Mouse (Mus musculus): ENCODE results near the gene Ints3. TPM values are rescaled to one million over a fixed set of nuclear protein-coding genes. Genes with fewer than 3 reads are reported as not detected.

Ints3 gene
- 40.9 and 41.9 TPM in 2 replicates for polyA plus RNA-seq (2016; fragmentation: Nextera tagmentation; extraction: Ambion mirVana)

GRCm38 (mm10) chr3:90433381-90434020 is at the start of gene Ints3:
Gene Ints3, minus strand, starts transcription at chr3:90433622.
- Histone ChIP-seq H3K36me3 (replicated peaks) (peaks cover 32% of the 10 kb centered on the region), H3K27me3 (ENCODE audit: poor library complexity, severe bottlenecking) (no peaks in the 10 kb centered on the region), H3K9me3 (no peaks in the 10 kb centered on the region), H3K4me3 (peak within 1 kb of the TSS; percentile 90), H3K4me1 (peaks cover 36% of the 10 kb centered on the region), H3K27ac (peak within 1 kb of the TSS; percentile 98)
- peak; percentile 98 for DNase-seq (ENCODE audit: extremely low spot score, low spot score)
- under 1% methylated on average over 52 of the region's 52 CpGs for WGBS

DNA sequence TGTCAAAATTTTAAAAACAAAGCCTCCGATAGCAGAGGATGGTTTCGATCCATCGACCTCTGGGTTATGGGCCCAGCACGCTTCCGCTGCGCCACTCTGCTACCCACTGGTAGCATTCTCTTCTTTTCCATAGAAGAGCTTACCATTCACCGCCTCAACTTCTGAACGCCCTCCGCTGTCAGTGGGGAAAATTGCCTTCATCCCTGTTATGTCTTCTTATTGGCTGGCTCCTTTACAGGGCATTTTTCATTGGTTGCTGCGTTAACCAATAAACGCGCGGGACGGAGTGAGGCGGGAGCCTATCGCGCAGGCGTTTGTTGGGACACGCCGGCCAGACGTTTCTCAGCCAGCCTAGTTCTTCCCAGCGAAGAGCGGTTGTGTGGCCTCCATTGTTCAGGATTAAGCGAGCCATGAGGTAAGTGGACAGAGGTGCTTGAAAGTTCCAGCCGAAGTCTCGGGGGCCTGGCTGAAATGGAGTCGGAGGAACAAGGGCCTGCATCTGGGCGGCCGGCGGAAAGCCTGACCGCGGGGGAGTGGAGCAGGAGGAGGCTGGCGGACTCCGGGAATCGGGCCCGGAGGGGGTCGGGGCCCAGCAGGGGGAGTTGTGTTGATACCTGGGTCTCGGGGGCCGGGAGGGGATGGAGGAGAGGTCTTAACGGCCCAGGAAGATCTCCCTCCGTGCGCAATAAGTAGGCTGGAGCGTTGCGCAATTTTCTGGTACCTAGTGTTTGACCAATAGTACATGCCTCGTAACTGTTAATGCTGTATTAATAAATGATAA is 42.6 kb upstream of the Ints3 start, which contains the start of gene Ilf2:
Gene Ilf2, plus strand, starts transcription at position 296 of the 781 bp plus-strand sequence.
- H3K4me3 ChIP-seq: peak within 1 kb of the TSS; percentile 91
- no peaks in the 10 kb centered on the region; the same call in 1 of the 2 replicates for H3K9me3 ChIP-seq
- DNase-seq (ENCODE audit: extremely low spot score, low spot score): peak; percentile 97
- H3K36me3 ChIP-seq (replicated peaks): peaks cover 40% of the 10 kb centered on the region
- no peaks in the 10 kb centered on the region for H3K27me3 ChIP-seq (ENCODE audit: poor library complexity, severe bottlenecking)
- peak within 1 kb of the TSS; percentile 99 for H3K27ac ChIP-seq
- H3K4me1 ChIP-seq: peaks cover 10% of the 10 kb centered on the region
- WGBS: under 1% methylated on average over 45 of the region's 45 CpGs

DNA sequence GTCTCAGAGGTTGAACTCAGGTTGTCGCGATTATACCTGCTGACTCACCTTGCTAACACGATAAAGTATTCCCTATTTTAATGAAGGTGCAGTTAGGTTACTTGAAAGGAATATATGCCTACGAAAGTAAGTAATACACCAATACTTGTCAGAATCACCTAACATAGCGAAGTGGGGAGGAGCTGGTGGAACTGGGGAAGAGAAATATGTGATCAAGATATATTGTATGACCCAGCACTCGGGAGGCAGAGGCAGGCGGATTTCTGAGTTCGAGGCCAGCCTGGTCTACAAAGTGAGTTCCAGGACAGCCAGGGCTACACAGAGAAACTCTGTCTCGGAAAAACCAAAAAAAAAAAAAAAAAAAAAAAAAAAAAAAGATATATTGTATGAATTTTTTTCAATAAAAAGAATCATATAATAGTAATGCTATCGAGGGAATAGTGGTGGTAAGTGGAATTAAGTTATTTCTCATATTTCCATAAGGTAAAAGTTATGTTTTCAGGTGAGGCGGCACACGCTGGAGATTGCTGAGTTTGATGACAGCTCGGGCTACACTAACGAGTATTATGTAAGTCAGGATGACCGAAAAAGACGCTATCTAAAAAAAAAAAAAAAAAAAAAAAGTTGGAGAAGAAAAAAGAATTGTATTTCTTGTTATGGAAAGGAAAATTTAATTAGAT is 41.9 kb upstream of the Ints3 start:
- WGBS: 42% methylated on average over 16 of the region's 16 CpGs
- no peaks in the 10 kb centered on the region; the same call in 1 of the 2 replicates for H3K9me3 ChIP-seq
- peaks cover 33% of the 10 kb centered on the region for H3K36me3 ChIP-seq (replicated peaks)
- H3K4me1 ChIP-seq: peaks cover 10% of the 10 kb centered on the region
- no peaks in the 10 kb centered on the region for H3K27me3 ChIP-seq (ENCODE audit: poor library complexity, severe bottlenecking)
- DNase-seq (ENCODE audit: extremely low spot score, low spot score): no peak
- peak overlapping the region; percentile 91 for H3K4me3 ChIP-seq
- H3K27ac ChIP-seq: no peak overlapping the region

DNA sequence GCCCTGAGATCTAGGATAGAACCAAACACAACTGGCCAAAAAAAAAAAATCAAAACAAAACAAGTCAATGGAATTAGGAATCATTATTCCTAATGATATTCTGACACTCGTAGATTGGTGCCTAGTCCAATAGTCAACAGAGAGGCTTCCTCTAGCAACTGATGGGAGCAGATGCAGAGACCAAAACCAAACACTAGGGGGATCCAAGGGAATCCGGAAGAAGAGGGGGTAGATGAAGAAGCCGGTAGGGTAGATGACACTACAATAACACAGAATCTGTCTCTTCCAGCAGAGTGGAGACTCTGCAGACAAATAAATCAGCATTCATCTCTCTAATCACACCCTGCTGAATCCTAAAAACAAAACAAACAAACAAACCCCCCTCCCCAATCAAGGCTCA is 38.8 kb upstream of the Ints3 start:
- DNase-seq (ENCODE audit: extremely low spot score, low spot score): no peak
- Histone ChIP-seq H3K4me1 (peaks cover 5% of the 10 kb centered on the region), H3K36me3 (replicated peaks) (peaks cover 2% of the 10 kb centered on the region), H3K4me3 (no peak overlapping the region), H3K27ac (no peak overlapping the region), H3K27me3 (ENCODE audit: poor library complexity, severe bottlenecking) (peaks cover 14% of the 10 kb centered on the region), H3K9me3 (no peaks in the 10 kb centered on the region)
- WGBS: 30% methylated on average over 3 of the region's 3 CpGs

DNA sequence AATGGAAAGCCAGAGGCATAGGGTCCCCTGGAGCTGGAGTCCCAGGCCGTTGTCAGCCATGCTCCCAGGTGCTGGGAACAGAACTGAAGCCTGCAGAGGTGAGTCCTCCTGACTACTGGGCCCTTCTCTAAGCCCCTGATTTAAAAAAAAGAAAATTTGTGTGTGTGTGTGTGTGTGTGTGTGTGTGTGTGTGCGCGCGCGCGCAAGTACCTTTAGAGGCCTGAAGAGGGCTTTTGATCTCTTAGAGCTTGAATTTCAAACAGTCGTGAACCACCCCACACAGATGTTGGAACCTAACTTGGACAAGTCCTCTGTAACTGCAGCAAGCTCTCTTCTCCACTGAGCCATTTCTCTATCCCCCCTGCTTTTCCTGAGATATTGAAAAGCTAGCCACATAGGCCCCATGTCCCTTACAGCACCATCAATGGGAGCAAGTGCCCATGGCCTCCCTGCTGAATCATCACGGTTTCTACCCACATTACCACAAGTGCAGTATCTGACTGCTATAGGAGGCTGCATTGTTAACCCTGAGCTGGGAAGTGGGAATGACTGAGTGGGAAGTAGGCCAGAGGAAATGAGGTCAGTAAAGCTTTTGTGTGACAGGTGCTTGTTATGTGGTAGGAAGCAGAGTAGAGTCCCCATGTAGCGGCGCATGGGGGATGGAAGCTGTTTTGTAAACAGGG is 34.3 kb upstream of the Ints3 start:
- no peak overlapping the region for H3K27ac ChIP-seq
- no peaks in the 10 kb centered on the region for H3K9me3 ChIP-seq
- DNase-seq (ENCODE audit: extremely low spot score, low spot score): no peak
- H3K4me1 ChIP-seq: peaks cover 20% of the 10 kb centered on the region
- WGBS: 94% methylated on average over 10 of the region's 10 CpGs
- H3K36me3 ChIP-seq (replicated peaks): no peaks in the 10 kb centered on the region
- H3K27me3 ChIP-seq (ENCODE audit: poor library complexity, severe bottlenecking): peaks cover 57% of the 10 kb centered on the region
- no peak overlapping the region for H3K4me3 ChIP-seq

DNA sequence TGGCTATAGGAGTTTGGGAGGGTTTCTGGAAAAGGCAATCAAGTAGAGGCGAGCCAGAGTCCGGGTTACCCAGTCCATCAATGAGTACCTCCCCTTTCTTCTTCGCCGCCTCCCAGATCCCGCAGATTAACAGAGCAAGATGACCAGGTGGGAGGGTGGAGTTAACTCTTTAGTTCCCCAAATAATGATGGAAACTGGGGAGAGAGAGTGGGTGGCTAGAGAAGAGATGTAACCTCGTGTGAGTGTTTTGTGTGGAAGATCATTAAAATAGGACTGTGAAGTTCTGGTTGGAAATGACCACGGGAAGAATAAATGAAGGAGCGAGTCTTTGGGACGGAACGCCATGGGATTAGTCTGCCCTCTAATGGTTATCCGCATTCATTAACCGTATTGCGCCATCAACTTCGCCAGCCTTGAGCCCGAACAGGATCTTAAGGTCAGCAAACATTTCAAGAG is 32.9 kb upstream of the Ints3 start:
- DNase-seq (ENCODE audit: extremely low spot score, low spot score): peak; percentile 70
- no peaks in the 10 kb centered on the region for H3K36me3 ChIP-seq (replicated peaks)
- WGBS: 0% methylated on average over 15 of the region's 15 CpGs
- H3K4me1 ChIP-seq: peaks cover 20% of the 10 kb centered on the region
- H3K27me3 ChIP-seq (ENCODE audit: poor library complexity, severe bottlenecking): peaks cover 71% of the 10 kb centered on the region
- no peak overlapping the region for H3K27ac ChIP-seq
- peak overlapping the region; percentile 51 for H3K4me3 ChIP-seq
- H3K9me3 ChIP-seq: no peaks in the 10 kb centered on the region

DNA sequence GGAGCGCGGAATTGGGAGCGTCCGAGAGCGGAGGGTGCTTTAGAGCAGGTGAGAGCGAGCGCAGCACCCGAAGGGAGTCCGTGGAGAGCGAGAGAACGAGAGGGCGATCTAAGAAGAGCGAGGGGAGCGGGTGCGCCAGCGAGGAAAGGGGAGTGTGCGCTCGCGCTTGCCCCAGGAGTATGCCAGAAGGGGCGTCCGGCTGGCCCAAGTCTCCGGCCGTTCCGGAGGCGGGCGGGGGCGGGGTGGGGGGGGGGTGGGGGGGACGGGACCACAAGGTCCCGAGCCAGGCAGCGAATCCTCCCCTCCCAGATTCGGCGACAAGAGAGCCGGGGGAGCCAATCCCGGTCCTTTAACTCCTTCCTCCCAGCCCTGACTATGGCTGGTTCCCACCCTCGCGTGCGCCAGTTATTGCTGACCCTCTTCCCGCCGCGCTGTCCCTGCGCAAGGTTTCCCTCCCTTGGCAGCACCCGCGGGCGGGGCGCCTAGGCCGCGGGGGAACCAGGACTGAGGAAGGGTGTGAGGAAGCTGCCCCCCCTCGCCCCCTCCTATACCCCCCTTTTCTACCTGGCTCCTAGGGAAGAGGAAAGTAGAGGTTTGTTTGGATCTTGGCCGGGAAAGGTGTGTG is 32.4 kb upstream of the Ints3 start, which contains the start of gene Npr1:
Gene Npr1, minus strand, starts transcription at position 181 of the 625 bp plus-strand sequence.
- Histone ChIP-seq H3K36me3 (replicated peaks) (no peaks in the 10 kb centered on the region), H3K27ac (peak within 1 kb of the TSS; percentile 51; the same call in 1 of the 2 replicates), H3K4me3 (peak within 1 kb of the TSS; percentile 51), H3K9me3 (no peaks in the 10 kb centered on the region), H3K27me3 (ENCODE audit: poor library complexity, severe bottlenecking) (peaks cover 76% of the 10 kb centered on the region), H3K4me1 (peaks cover 20% of the 10 kb centered on the region)
- under 1% methylated on average over 40 of the region's 49 CpGs for WGBS
- DNase-seq (ENCODE audit: extremely low spot score, low spot score): peak; percentile 51

DNA sequence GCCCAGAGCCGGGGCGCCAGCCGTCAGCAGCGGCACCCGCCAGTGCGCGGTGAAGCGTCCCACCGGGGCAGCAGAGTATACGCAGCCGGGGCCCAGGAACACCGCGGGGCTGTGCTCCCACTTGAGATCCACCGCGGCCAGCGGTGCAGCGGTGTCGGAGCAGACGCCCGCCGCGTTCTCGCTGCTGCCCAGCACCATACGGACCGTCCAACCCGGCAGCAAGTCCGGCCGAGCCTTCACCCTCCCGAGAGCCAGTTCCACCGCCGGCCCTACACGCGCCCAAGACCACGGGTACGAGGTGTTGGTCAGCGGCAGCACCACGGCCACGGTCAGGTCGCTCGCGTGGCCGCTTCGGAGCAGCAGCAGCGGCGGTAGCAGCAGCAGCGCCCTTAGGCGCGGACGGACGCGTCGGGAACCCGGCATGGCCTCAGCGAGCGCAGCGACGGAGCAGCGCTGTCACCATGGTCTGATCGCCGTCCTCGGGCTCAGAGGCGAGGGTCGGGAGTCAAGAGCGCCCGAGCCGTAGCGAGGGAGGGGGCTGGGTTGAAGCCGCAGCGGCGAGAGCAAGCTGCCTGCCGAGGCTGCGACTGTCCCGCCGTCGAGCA is 31.8 kb upstream of the Ints3 start:
- 2% methylated on average over 75 of the region's 75 CpGs for WGBS
- Histone ChIP-seq H3K4me1 (peaks cover 20% of the 10 kb centered on the region), H3K9me3 (no peaks in the 10 kb centered on the region), H3K27me3 (ENCODE audit: poor library complexity, severe bottlenecking) (peaks cover 82% of the 10 kb centered on the region), H3K4me3 (peak overlapping the region; percentile 51), H3K27ac (peak overlapping the region; percentile 51; the same call in 1 of the 2 replicates), H3K36me3 (replicated peaks) (no peaks in the 10 kb centered on the region)
- peak; percentile 45 for DNase-seq (ENCODE audit: extremely low spot score, low spot score)

- Histone ChIP-seq H3K36me3 (replicated peaks) (no peaks in the 10 kb centered on the region), H3K27me3 (ENCODE audit: poor library complexity, severe bottlenecking) (peaks cover 86% of the 10 kb centered on the region), H3K4me1 (peaks cover 20% of the 10 kb centered on the region), H3K27ac (0 out of 2 replicates have a peak overlapping the region, but pooled peaks have one; percentile 51), H3K4me3 (peak overlapping the region; percentile 51), H3K9me3 (no peaks in the 10 kb centered on the region)
- 11% methylated on average over 37 of the region's 37 CpGs for whole genome bisulfite sequencing
- DNase-seq (ENCODE audit: extremely low spot score, low spot score): peak; percentile 36
Observed at GRCm38 (mm10) chr3:90464552-90465080, 31.2 kb upstream of the Ints3 start.

GRCm38 (mm10) chr3:90462579-90462978 is 29.2 kb upstream of the Ints3 start:
- DNase-seq (ENCODE audit: extremely low spot score, low spot score): no peak
- 27% methylated on average over 7 of the region's 7 CpGs for WGBS
- H3K27me3 ChIP-seq (ENCODE audit: poor library complexity, severe bottlenecking): peaks cover 75% of the 10 kb centered on the region
- no peaks in the 10 kb centered on the region for H3K36me3 ChIP-seq (replicated peaks)
- peaks cover 20% of the 10 kb centered on the region for H3K4me1 ChIP-seq
- no peaks in the 10 kb centered on the region for H3K9me3 ChIP-seq
- H3K4me3 ChIP-seq: no peak overlapping the region
- no peak overlapping the region for H3K27ac ChIP-seq

DNA sequence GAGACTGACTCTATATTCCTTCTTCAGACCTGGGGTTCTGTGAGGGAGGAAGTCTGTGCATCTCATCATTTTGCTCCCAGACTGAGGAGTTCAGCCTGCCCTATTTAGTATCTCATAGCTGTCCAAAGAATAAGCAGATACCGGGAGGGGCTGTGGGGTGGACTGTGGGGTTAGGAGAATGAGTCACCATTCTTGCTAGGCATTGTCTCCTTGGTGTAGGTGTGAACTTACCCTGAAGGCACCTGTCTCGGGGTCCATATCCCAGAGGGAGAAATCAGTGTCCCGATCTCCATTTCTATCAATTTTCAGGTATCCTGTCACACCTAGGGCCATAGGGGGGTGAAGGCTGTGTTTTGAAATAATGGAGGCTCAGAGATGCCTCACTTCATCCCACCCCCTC is 28.5 kb upstream of the Ints3 start:
- Histone ChIP-seq H3K9me3 (no peaks in the 10 kb centered on the region), H3K27ac (no peak overlapping the region), H3K4me3 (no peak overlapping the region), H3K36me3 (replicated peaks) (no peaks in the 10 kb centered on the region), H3K4me1 (peaks cover 20% of the 10 kb centered on the region), H3K27me3 (ENCODE audit: poor library complexity, severe bottlenecking) (peaks cover 72% of the 10 kb centered on the region)
- 91% methylated on average over 3 of the region's 3 CpGs for WGBS
- no peak for DNase-seq (ENCODE audit: extremely low spot score, low spot score)

All from forebrain, embryonic 10.5 days (tissue).